Mouse (Mus musculus): ENCODE measurements around the gene Tes3-ps. TPM values are rescaled to one million over a fixed set of nuclear protein-coding genes. Genes with fewer than 3 reads are reported as not detected.
A peak's percentile ranks its signal among the peaks of the same experiment; 100 is the strongest.

Tes3-ps gene
- total RNA-seq, 2 experiments from 2014 or later, result 1.7 to 2.1 TPM

DNA sequence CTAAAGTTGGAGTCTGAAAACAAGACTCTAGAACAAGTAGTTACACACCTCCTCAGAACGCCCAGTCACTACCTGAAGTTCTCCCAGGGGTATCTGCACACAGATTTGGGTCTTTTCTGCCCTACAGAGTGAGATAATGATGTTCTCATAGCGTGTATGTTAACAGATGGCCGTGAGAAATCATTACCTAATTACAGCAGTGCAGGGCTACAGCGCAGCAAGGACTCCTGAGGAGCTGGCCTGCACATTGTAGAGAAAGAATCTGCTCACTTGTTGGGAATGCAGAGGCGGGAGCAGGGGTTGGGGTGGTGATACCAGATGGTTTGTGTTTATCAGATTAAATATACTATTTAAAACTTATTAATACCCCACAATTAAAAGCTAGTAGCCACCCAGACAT is 12.6 kb upstream of the Tes3-ps start:
- no peak for DNase-seq

DNA sequence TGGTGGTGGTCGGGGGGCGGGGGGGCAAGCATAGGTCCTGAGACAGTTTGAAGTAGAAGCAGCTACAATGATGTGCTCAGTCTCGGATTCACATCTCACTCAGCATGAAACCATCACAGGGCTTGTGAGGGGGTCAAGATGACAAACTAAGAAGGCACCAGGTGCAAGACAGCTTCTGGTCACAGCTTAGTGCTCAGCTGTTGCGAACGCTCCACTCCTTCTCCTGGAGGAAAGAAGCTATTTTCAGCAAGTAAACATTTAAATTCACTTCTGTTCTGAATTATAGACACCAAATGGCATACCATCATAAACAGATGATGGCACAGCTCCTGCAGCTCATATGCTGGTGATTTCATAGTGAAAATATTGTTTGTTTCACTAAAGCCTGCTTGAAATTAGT is 7.7 kb upstream of the Tes3-ps start:
- intact Hi-C loops (cut with DNase I; ENCODE audit: low total_unique reads), result no loop called here
- no peak for DNase-seq

More for the DNA sequence above, 12.6 kb upstream of the Tes3-ps start:
- intact Hi-C loops (cut with DNase I; ENCODE audit: low total_unique reads), result no loop called here

DNA sequence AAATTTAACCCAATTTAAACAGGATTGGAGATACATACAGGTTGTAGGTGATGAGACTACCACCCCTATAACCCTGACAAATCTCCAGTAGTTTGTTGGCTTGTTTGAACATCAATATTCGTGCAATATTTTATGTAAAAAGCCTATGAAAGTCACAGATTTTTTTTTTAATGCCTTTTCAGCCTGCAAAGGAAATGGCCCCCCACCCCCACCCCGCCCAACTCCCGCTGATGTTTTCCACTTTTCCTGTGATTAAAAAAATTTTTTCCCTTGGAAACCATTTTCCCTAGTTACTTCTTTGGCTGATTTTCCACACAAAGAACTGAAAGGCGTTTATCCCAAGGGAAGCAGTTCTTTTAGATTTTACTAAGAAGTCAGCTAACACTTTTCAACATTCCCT is 11.4 kb downstream of the Tes3-ps start, which contains the start of gene Ecm2:
TSS of gene Ecm2 (plus strand) at position 301 of the 400 bp plus-strand sequence.
- DNase-seq, result no peak
- intact Hi-C loops (cut with DNase I; ENCODE audit: low total_unique reads), result no loop called here

DNA sequence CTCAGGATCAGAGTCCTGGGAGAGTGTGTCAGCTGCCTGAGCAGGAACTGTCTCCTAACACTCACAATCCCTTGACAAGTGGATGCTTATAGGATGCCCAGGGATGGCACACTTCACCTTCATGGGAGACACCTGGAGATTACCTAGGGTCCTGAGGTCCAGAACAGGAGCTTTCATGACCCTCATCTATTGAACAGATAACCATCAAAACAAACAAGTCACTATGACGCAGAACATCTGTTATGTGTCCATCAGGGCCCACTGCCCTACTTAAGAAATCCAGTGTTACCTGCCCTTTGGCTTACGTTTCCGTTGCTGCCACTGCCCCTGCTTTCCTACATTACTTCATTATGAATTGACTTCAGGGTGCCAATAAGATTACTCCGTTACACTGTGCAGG is 12.7 kb downstream of the Tes3-ps start:
- no peak for DNase-seq
- intact Hi-C loops (cut with DNase I; ENCODE audit: low total_unique reads), result no loop called here

DNA sequence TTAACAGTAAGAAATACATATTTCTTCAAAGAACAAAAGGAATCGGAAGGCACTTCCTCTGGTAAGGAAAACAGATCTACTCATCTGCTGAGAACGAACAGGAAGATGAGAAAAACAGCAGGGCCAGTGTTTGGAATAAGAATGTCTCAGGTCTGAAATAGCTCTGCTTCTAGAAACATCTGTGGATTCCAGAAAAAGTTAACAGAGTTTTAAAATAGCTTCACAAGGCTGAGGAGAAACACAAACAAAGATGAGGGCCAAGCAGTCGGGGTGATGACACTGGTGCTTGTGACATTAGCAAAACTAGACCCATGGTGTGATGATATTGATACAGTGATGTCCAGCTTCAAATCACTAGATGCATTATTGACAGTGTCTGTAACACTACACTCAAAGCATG is 14.1 kb downstream of the Tes3-ps start:
- intact Hi-C loops (cut with DNase I; ENCODE audit: low total_unique reads), result no loop called here
- no peak for DNase-seq

DNA sequence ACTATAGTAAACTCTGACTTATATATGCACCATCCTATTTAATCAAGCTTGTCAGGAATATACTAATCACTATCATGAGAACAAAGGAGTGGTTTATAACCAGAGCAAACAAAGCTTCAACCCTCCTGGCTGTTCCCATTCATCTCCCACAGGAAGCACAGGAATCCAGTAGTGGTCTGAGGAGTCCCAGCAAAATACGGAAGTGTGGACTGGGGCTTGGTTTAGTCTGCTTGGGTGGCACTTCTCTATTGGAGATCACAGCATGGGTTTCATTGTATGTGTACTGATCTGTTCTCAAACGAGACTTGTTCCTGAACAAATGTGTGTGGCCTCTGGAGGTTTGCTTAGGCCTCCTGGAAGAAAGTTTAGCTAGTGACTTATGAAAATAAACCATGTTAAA is 25.6 kb downstream of the Tes3-ps start:
- no peak for DNase-seq
- intact Hi-C loops (cut with DNase I; ENCODE audit: low total_unique reads), result loop anchor here (10.0 kb wide), 1 partner anchor 64 kb away; no protein-coding TSS in a partner anchor

DNA sequence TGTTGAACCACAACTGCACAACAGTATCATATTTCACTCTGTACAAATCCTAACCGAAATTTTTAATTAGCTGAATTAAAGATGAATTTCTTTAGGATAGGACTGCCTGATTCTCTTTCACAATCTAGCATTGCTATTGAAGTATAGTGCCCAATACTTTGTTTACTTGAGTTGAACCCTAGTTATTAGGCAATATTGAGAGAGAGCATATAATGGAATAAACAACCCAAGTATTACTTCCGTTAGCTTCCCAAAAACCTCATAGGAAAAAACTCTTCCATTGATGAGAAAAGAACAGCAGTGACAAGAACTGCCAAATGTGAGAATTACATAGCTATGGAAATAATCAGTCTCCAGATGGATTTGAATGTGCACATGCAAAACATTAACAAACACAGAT is 33.1 kb downstream of the Tes3-ps start:
- DNase-seq, result no peak
- intact Hi-C loops (cut with DNase I; ENCODE audit: low total_unique reads), result no loop called here

DNA sequence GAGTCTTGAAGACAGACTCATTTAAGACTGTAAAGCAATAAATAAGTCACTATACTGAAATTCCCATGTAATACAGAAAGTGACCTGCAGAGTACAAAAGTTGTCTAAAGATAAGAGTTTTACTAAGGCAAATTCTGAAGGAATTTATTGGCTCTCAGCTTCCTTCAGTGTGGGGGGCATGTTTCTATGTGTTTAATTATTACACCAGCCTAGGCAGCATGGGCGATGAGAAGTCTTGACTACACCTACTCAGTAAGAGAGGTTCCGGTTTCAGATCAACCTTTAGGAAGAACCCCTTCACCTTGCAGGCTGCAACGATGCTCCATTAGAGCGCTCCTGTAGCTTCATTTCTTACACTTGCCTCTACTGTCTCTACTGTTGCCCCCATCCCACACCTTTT is 37.5 kb downstream of the Tes3-ps start:
- DNase-seq, result no peak
- intact Hi-C loops (cut with DNase I; ENCODE audit: low total_unique reads), result no loop called here

DNA sequence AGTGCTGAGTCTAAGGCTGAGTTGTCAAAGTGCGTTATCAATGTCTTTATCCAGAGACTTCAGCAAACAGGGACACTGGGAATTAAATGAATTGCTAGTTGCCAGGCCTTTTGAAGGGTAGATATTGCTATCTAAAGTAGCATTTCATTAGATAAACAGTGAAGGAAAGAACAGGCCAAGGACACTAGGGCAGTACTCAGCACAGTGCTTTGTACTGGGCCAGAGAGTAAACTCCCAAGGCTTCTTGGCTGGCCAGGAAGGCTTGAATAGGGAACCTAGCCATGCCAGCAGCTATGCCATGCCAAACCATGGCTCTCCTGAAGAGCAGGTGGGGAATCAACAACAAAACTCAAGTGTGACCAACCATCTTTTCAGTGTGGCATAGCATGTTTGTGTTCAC is 43.8 kb downstream of the Tes3-ps start:
- intact Hi-C loops (cut with DNase I; ENCODE audit: low total_unique reads), result no loop called here
- no peak for DNase-seq

DNA sequence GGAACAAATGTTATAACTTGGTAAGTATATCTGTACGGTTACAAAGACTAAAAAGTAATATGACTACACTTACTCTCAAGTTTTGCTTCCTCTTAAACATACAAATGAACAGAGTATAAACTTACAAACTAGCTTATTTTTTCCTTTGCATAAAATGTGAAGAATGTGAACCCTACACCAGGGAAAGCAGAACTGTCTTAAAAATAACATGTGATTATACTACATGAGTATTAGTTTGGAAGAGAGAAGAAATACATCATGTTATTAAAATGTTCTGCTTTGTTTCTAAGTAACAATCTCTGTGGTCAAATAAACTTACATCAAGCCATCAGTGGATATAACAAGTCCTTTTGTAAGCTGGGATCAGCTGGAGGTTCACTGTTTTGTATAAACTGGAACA is 45.6 kb downstream of the Tes3-ps start:
- intact Hi-C loops (cut with DNase I; ENCODE audit: low total_unique reads), result no loop called here

DNA sequence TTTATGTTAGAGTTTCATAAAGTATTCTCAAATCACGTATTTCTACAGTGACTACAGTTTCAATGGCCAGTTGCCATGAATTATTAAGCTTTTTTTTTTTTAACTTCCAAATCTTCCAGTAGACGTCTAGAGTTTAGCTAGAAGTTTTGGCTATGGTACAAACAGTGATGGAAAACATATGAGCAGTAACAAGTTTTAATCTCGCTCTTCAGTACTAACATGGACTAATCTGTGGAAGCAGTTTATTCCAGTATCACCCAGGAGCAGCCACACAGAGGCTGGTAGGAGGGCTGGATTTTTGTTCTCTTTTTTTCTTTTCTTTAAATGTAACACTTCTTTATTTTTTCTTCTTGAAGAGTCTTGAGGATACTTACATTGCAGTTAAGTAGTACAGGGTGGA is 51.2 kb downstream of the Tes3-ps start, which contains the start of gene Aspn:
TSS of gene Aspn (plus strand) at position 165 of the 400 bp plus-strand sequence.
- intact Hi-C loops (cut with DNase I; ENCODE audit: low total_unique reads), result no loop called here
- DNase-seq, result no peak

More for the DNA sequence above, 45.6 kb downstream of the Tes3-ps start:
- no peak for DNase-seq

DNA sequence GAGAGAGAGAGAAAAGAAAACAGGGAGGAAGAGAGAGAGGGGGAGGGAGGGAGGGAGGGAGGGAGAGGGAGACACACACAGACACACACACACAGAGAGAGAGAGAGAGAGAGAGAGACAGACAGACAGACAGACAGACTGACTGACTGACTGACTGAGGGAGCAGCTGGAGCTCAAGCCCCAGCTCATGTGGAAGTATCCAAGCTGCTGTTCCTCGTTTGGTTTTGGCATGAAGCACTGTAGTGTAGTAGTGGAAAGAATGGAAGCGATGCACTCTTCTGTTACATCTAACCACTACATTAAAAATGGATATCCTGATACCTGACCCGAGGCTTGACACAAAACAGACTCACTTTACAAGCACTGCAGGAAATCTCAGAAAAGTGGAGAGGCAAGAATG is 52.5 kb downstream of the Tes3-ps start:
- intact Hi-C loops (cut with DNase I; ENCODE audit: low total_unique reads), result no loop called here
- DNase-seq, result peak; percentile 6

Other genes with a start within 250 kb of the Tes3-ps start
- gene Susd3, start 244.6 kb upstream of the Tes3-ps start, total RNA-seq (2021), result under 1 TPM; 0.16 to 0.51 TPM
- gene Fgd3, start 173.0 kb upstream of the Tes3-ps start, total RNA-seq (2021), result 1 to 10 TPM in 1 of 2 experiments, under 1 TPM in 1; 0.93 to 1.3 TPM
- gene Bicd2, start 151.7 kb upstream of the Tes3-ps start, total RNA-seq (2021), result 10 to 100 TPM; 20.5 to 21.2 TPM
- 1 to 10 TPM; 5.1 to 6.6 TPM for gene Ippk, start 72.1 kb upstream of the Tes3-ps start, total RNA-seq (2021)
- gene Ecm2, start 11.5 kb downstream of the Tes3-ps start, total RNA-seq (2021), result 10 to 100 TPM; 17.1 to 20.1 TPM
- gene Aspn, start 51.1 kb downstream of the Tes3-ps start, total RNA-seq (2021), result 10 to 100 TPM; 58.3 to 60.2 TPM
- 1 to 10 TPM; 2.4 to 3.8 TPM for gene Omd, start 89.1 kb downstream of the Tes3-ps start, total RNA-seq (2021)
- gene Ogn, start 114.7 kb downstream of the Tes3-ps start, total RNA-seq (2021), result 10 to 100 TPM; 57.4 to 70.5 TPM
- 1 to 10 TPM; 1.6 to 2.1 TPM for gene Cenpp, start 159.5 kb downstream of the Tes3-ps start, total RNA-seq (2021)
- gene Nol8, start 159.8 kb downstream of the Tes3-ps start, total RNA-seq (2021), result 1 to 10 TPM; 6.7 to 8.4 TPM
- gene Iars, start 188.8 kb downstream of the Tes3-ps start, total RNA-seq (2021), result 10 to 100 TPM; 72.5 to 78.5 TPM

Measured in gastrocnemius, postnatal 14 days (tissue).